Mouse (Mus musculus) liver, embryonic 14.5 days (tissue): ENCODE data around the gene Usp46. TPM values are rescaled to one million over a fixed set of nuclear protein-coding genes. Genes with fewer than 3 reads are reported as not detected.

ENCODE experiments used
- ATAC-seq: fragments of 200-750 bp; cut with Nextera tagmentation; 2 replicates; pipeline ENCODE4 v1.8.0; 2017; ENCODE audit warnings: moderate number of reproducible peaks, mild to moderate bottlenecking, moderate library complexity; ENCODE audit not compliant: insufficient read depth
- DNase-seq, 3 experiments: peaks; one replicate each; pipeline ENCODE4 v3.0.0-alpha.2; 2012 to 2013; ENCODE audit warnings: low read depth in 3 of 3, low spot score in 3 of 3
- H3K27ac ChIP-seq: fragments of 300-500 bp; sonication (generic); 2 replicates; pipeline ENCODE4 v1.5.1; 2014; ENCODE audit warnings: moderate library complexity, mild to moderate bottlenecking, control low read depth, inconsistent platforms
- H3K27me3 ChIP-seq: fragments of 300-500 bp; sonication (generic); 2 replicates; pipeline ENCODE4 v1.6.1; 2014; ENCODE audit warnings: mild to moderate bottlenecking, low read length, moderate library complexity; ENCODE audit not compliant: control insufficient read depth, insufficient read depth
- H3K36me3 ChIP-seq: fragments of 300-500 bp; sonication (generic); replicated peaks from 2 replicates; pipeline ENCODE4 v1.6.1; 2014; ENCODE audit warnings: low read depth; ENCODE audit not compliant: control insufficient read depth, insufficient read depth
- H3K4me1 ChIP-seq, 2 experiments: fragments of 200-500 bp in 1 of 2; fragments of 300-500 bp in 1 of 2; sonication (generic) in 1 of 2; replicated peaks; 2 replicates each; pipeline ENCODE4 v1.6.1; 2012 to 2014; ENCODE audit warnings: antibody characterized with exemption in 1 of 2, inconsistent platforms in 1 of 2, low read length in 1 of 2; ENCODE audit not compliant: control insufficient read depth in 2 of 2, insufficient read depth in 2 of 2
- H3K4me2 ChIP-seq: fragments of 300-500 bp; sonication (generic); 2 replicates; pipeline ENCODE4 v1.6.1; 2014; ENCODE audit warnings: low read depth, mild to moderate bottlenecking, control low read depth, moderate library complexity
- H3K4me3 ChIP-seq, 2 experiments: fragments of 200-500 bp in 1 of 2; fragments of 300-500 bp in 1 of 2; sonication (generic) in 1 of 2; 2 replicates each; pipeline ENCODE4 v1.5.1; 2012 to 2014; ENCODE audit warnings: low read depth in 2 of 2, low read length in 2 of 2, mild to moderate bottlenecking in 2 of 2, control low read depth in 1 of 2, inconsistent platforms in 1 of 2, moderate library complexity in 1 of 2; ENCODE audit not compliant: insufficient read depth in 1 of 2
- H3K9ac ChIP-seq: fragments of 300-500 bp; sonication (generic); replicated peaks from 2 replicates; pipeline ENCODE4 v1.6.1; 2014; ENCODE audit warnings: mild to moderate bottlenecking, control low read depth, moderate library complexity
- H3K9me3 ChIP-seq: fragments of 300-500 bp; sonication (generic); 2 replicates; pipeline ENCODE4 v1.6.1; 2016; ENCODE audit warnings: low read length, mixed read lengths; ENCODE audit not compliant: control insufficient read depth
- CTCF ChIP-seq: IDR thresholded peaks from 2 replicates; pipeline ENCODE4 v1.5.1; 2016; ENCODE audit warnings: antibody characterized with exemption, low read depth, control low read depth
- EP300 ChIP-seq: IDR thresholded peaks from 2 replicates; pipeline ENCODE4 v1.6.1; 2016; ENCODE audit warnings: antibody characterized with exemption, low read depth
- WGBS: fragments of 180-500 bp; shearing (Covaris S2); extraction: QIAGEN DNeasy Blood & Tissue Kit; methylation state at CpG from one replicate; pipeline ENCODE4 v1.1.7; 2014; ENCODE audit not compliant: insufficient replicate concordance; 5-methylcytosine and 5-hydroxymethylcytosine counted together
- polyA plus RNA-seq, 2 experiments: library from polyadenylated mRNA; depleted of rRNA in 1 of 2; stranded (reverse) in 1 of 2; unstranded in 1 of 2; fragments of >200 nt; fragmentation: Nextera tagmentation in 1 of 2; extraction: Ambion mirVana in 1 of 2; gene quantifications; 2 replicates each; pipeline versions ENCODE4 v1.2.1 to v1.2.3; 2012 to 2014

Gene Usp46
- polyA plus RNA-seq, 2 experiments = 14.6 to 27.9 TPM

GRCm38 (mm10) chr5:74068714-74069321, 587 bp upstream of the Usp46 start:
- TF ChIP-seq CTCF (no peak), EP300 (no peak)
- peaks cover 25 to 33% of the 10 kb centered on the region in 2 experiments for H3K4me1 ChIP-seq
- H3K27me3 ChIP-seq = no peaks in the 10 kb centered on the region
- H3K4me2 ChIP-seq = peak overlapping the region; percentile 99
- ATAC-seq = peak; percentile 29
- no peak for DNase-seq
- H3K36me3 ChIP-seq = no peaks in the 10 kb centered on the region
- peak overlapping the region; percentile 71 to 98 for H3K4me3 ChIP-seq
- under 1% methylated on average over 18 of the region's 18 CpGs for WGBS
- peak overlapping the region; percentile 67 for H3K27ac ChIP-seq
- H3K9me3 ChIP-seq = no peaks in the 10 kb centered on the region
- H3K9ac ChIP-seq = peak overlapping the region; percentile 96

- H3K27ac ChIP-seq = peak overlapping the region; percentile 98
These were observed 885 bp downstream of the Usp46 start for GRCm38 (mm10) chr5:74067346-74067745.

GRCm38 (mm10) chr5:74066416-74067115, 1.7 kb downstream of the Usp46 start:
- Histone ChIP-seq H3K4me2 (peak overlapping the region; percentile 99), H3K9ac (peak overlapping the region; percentile 96), H3K9me3 (no peaks in the 10 kb centered on the region), H3K36me3 (no peaks in the 10 kb centered on the region), H3K27ac (peak overlapping the region; percentile 98), H3K27me3 (no peaks in the 10 kb centered on the region), H3K4me1 (peaks cover 38 to 50% of the 10 kb centered on the region in 2 experiments), H3K4me3 (peak overlapping the region; percentile 79 to 98)
- no peak for TF ChIP-seq EP300
- no peak for TF ChIP-seq CTCF
- ATAC-seq = no peak
- DNase-seq = no peak
- WGBS = 31% methylated on average over 12 of the region's 12 CpGs

More at GRCm38 (mm10) chr5:74067346-74067745, 885 bp downstream of the Usp46 start:
- ATAC-seq (no peak), DNase-seq (no peak)
- no peaks in the 10 kb centered on the region for H3K9me3 ChIP-seq
- no peaks in the 10 kb centered on the region for H3K27me3 ChIP-seq
- peak overlapping the region; percentile 80 to 98; a peak in 3 of 4 replicates for H3K4me3 ChIP-seq
- TF ChIP-seq CTCF (no peak), EP300 (no peak)
- 4% methylated on average over 4 of the region's 4 CpGs for WGBS
- H3K4me1 ChIP-seq = peaks cover 35 to 44% of the 10 kb centered on the region in 2 experiments
- peak overlapping the region; percentile 96 for H3K9ac ChIP-seq
- H3K4me2 ChIP-seq = peak overlapping the region; percentile 99
- H3K36me3 ChIP-seq = no peaks in the 10 kb centered on the region

DNA sequence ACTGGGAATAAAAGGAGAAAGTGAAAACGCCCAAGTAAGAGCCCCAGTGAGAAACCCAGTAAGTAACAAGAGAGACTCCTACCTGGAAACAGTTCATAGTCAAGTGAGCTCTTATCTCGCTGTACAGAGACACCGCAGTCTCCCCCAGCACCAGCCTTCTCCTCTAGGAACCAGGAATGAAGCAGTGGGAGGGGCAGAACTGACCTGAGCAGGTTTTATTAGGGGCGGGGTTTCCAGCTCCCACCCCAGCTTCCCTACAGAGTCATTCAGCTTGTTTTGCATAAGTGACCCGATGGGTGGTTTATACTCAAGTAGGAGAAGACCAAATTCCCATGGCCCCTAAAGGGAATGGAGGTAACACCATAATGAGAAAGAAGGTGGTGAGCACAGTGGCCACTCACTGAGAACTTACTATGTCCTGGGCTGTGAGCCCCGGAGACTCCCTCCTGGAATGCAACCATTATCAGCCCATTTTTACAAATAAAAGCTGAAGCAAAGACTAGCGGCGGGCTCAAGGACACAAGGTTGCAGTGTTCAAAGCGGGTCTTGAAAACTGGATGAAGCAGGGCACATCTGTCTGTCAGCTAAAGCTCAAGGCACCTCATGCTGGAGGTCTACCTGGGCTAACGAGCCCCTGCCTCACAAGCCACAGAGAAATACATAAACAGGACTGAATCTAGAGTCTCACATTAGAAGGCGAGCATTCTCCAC, 2.5 kb downstream of the Usp46 start:
- peak overlapping the region; percentile 79 to 98 for H3K4me3 ChIP-seq
- peak overlapping the region; percentile 98 for H3K27ac ChIP-seq

More for the DNA sequence above, 2.5 kb downstream of the Usp46 start:
- Histone ChIP-seq H3K9me3 (no peaks in the 10 kb centered on the region), H3K4me1 (peaks cover 38 to 53% of the 10 kb centered on the region in 2 experiments), H3K36me3 (no peaks in the 10 kb centered on the region), H3K27me3 (no peaks in the 10 kb centered on the region), H3K4me2 (peak overlapping the region; percentile 99), H3K9ac (peak overlapping the region; percentile 96)
- ATAC-seq = peak; percentile 72
- peak; percentile 85 to 89 (median 88) for DNase-seq
- TF ChIP-seq EP300 (peak; percentile 62), CTCF (no peak)
- WGBS = 36% methylated on average over 11 of the region's 11 CpGs
